Mouse (Mus musculus): ENCODE measurements around the gene Errfi1.
A peak's percentile ranks its signal among the peaks of the same experiment; 100 is the strongest.
"Not testable (repeated sequence)": the region's sequence is repeated elsewhere in the genome, so short reads cannot be mapped to it uniquely, and the experiment has no call there.

The Errfi1 gene

DNA sequence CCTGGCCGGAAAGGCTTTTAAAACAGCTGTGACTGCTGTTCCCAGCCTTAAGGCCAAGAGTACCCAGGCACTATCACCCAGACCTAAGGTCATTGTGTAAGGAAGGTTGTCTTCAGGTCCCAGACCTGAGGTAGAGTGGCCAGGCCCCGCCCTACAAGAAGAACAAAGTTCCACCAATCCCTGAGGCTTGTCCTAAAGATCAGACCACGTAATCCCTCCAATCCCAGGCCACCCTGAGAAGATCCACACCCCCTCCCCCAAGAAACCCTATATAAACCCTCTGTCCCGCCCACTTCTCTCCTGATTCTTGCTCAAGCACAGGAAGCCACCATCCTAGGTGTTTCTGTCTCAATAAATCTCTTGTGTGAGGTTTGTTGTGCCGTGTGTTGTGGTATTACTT, 26.6 kb downstream of the Errfi1 start:
- no peak for DNase-seq (ENCODE audit: low spot score)

DNA sequence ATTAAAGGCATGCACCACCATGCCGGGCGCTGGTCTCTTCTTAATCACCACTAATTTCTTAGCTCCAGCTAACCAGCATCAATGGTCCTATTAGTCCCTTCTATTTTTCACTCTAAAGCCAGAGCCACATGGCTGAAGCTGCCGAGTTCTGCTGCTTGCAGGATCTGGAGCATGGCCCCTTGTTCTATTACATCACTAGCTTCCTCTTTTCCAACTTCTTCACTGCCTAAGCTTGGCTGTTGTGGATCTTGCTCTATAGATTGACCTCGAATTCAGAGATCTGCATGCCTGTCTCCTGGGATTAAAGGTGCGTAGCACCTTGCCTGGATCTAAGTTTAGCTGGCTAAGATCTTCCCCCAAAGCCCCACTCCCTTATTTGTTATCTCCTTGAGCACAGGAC, 28.9 kb downstream of the Errfi1 start:
- DNase-seq (ENCODE audit: low spot score): no peak

DNA sequence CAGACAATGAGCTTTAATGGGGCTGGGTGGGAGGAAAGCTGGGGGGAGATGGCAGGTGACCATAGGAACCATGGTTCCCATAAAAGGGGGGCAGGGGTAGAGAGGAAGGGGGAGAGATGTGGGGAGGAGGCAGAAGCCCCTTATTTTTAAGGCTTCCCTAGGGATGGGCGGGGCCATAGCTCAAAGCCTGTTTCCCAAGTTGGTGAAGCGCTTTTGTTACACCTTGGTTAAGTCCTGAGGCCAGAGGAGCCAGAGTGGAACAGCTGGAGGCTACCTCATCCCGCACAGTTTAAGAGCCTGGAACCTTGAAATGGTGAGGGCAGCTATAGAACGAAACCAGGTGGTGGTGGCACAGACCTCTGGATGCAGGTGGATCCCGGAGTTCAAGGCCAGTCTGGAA, 34.2 kb downstream of the Errfi1 start:
- DNase-seq (ENCODE audit: low spot score): no peak

DNA sequence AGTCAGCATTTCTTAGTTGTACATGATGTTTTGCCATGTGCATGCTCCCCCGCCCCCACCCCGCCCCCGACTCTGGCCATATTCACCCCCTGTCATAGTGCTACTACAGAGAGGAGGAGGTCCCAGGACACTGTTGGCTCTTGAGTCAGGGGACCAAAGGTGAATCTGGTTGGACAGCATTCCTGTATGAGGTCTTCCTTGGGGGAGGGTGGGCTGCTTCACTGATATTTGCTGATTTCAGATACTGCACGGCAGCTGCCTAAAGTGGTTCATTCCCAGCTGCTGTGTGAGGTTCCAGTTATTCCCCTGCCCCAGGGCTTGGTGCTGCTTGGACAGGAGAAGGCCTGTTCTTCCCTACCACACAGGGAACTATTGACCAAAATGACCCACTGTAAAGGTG, 34.8 kb downstream of the Errfi1 start:
- peak; percentile 78 for DNase-seq (ENCODE audit: low spot score)

DNA sequence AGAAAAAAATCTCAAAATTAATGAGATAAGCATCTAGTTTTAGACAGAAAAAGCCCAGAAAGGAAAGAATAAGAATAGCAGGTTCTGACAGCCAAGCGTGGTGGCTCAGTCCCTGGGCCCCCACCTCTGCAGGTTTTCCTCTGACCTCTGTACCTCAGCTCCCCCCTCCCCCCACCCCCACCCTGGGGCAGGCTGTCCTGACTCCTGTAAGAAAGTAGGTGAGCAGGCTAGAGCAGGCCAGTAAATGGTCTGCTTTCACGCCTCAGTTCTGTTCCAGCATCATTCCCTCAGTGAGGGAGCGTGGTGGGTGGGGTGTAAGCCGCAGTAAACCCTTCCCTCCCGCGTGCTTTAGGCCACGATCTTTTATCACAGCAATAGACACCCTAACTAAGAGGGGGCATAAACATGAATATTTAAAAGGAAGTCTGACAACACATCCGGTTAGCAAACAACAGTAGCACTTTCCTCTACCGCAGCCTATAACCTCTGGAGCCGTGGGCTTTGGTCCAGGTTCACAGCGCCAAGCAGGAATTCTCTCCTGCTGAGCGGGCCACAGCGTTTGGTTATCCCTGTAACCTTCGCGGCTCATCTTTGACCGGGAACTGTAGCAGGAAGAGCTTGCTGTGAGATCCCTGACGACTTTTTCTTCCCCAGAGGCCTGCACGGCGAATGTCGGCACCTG, 35.7 kb downstream of the Errfi1 start:
- peak; percentile 84 for DNase-seq (ENCODE audit: low spot score)

DNA sequence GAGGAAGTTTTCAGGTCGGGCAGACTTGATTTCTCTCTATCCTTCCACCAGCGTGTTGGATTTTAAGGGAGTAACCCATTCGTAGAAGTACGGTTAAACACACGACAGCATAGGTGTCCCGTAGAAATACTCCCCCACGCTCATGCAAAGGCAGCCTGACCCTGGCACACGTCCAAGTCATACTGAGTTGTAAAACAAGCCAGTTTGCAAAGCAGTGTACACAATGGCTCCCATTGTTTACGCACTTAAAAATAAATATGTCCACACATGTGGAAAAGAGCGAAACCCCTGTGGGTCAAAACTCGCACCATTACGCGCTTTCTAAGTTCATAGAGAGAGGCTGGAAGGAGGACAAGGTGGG, 36.2 kb downstream of the Errfi1 start:
- DNase-seq (ENCODE audit: low spot score): peak; percentile 68

DNA sequence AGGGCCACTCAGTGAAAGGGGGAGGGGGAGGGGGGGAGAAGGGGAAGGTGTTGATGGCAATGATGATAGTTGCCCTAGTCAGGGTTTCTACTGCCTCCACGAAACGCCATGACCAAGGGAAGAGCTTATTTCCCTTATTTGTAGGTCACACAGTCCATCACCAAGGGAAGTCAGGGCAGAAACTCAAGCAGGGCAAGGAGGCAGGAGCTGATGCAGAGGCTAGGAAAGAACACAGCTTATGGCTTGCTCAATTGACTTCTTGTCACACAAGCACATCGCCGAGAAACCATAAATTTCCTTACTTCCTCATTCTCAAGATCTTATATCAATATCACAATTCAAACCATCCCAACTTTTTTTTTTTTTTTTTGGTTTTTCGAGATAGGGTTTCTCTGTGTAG, 37.6 kb downstream of the Errfi1 start:
- no peak for DNase-seq (ENCODE audit: low spot score)

DNA sequence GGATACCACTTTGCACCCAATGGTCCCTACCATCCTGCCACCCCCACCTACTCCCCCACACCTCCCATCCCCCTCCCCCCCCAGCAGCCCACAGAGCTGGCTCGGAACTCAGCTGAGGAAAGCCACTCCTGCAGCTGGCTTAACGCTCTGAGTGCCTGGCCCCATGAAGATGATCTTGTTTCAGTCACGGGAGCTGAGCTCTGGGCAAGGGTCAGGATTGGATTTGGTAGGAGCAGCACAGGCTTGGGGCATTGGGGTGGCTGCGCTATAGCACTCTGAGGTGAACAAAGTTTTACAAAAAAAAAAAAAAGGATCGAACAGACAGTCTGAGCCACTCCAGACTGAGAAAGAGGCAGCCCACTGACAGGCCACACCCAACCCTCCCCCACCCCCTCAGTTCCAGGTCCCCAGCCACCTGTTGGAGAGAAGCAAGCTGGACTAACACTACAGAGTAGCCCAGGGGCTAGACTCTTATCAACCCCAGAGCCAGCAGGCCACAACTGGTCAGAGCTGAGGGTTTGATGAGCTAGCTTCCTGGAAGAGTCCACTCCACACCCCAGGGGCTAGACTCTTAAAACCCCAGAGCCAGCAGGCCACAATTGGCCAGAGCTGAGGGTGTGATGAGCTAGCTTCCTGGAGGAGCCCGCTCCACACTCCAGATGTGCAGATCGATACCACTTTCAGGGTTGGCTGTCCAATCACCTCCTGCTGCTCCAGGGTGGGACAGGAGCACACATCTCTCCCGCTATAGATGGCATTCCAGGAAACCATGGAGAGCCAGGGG, 41.2 kb downstream of the Errfi1 start:
- peak; percentile 71 for DNase-seq (ENCODE audit: low spot score)

DNA sequence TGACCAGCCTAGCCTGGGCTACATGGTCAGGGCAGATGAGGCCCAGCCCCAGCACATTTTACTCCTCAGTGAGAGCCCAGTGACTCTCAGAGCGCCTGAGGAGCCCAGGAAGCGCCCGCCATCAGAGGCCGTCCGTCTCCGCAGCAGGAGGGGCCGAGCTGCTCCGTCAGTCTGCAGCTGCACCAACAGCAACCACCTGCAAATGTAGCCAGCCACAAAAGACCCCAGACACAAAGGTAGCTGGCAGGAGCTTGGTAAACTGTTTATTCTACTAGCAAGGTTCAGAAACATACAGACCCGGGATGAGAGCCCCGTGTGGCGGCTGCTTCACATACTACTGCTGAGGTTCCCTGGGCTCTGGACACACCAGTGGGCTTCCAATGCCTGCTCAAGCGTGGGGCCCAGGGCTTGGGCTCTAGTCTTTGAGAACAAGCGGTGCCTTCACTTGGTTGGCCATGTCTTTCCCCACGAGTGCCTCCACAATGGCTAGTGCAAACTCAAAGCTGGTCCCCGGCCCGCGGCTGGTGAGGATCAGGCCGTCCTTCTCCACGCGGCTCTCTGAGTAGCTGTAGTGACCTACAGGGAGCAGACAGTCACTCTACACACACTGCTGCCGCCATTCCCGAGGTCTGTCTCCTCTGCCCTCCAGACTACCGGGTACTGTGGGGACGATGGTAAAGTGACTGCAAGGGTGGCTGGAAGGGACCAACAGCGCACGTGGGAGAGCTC, 43.3 kb downstream of the Errfi1 start:
- DNase-seq (ENCODE audit: low spot score): no peak

DNA sequence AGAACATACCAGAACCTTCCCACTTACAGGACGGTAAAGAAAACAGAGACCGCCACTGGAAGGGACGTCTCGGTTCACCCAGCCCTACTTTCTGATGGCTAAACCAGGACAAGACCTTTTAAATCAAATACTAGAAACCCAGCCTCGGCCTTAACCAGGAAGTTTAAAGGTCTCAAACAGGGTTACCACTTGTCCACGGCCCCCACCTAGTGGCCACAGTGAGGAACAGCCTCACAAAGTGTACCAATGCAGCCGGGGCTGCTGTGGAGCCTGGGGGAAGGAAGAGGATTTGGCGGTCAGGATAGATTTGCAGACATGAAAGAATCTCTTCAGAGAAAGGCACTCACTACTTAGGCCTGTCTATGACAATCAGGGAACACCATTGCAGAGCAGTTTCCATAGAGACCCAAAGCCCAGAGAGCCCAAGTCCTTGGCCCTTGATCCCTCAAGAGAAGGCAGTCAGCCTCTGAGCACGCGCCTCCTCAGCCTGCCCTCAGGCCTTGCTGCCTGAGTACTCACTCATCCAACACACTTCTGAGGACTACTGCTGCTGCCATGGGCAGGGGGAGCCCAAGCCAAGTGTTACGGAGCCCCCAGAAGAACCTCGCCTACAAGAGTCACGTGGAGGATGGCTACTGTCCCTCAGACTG, 45.1 kb downstream of the Errfi1 start:
- peak; percentile 76 for DNase-seq (ENCODE audit: low spot score)

DNA sequence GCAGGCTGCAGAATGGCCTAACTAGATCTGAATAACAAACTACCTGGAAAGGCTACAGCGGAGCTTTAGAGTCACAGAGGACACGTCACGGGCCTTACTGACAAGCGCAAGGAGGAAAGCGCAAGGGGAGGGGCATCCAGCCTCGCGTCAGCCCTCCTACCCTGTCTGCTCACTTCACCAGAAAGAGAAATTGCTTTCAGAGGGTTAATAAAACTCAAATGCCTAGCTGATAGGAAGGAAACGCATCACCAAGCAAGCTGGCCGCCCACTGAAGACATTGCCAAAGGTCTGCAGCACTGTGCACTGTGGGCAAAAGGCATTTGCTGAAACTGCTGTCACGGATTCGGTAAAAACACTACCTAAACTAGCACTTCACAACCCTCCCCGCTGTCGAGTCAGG, 46.8 kb downstream of the Errfi1 start:
- DNase-seq (ENCODE audit: low spot score): no peak

DNA sequence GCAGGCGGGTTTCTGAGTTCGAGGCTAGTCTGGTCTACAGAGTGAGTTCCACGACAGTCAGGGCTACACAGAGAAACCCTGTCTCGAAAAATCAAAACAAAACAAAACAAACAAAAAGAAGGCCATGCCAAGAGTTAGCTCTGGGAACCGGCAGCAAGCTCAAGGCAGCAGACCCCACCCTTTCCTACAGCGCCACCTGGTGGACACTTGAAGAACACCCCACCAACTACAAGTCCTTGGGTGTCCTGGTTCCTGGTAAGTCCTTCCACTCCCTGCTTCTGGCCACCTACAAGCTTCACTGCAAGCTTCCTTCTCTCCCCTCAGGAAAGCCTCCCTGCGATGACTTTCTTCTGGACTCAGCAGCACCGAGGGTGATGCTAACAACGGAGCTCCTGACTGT, 47.9 kb downstream of the Errfi1 start:
- peak; percentile 73 for DNase-seq (ENCODE audit: low spot score)

DNA sequence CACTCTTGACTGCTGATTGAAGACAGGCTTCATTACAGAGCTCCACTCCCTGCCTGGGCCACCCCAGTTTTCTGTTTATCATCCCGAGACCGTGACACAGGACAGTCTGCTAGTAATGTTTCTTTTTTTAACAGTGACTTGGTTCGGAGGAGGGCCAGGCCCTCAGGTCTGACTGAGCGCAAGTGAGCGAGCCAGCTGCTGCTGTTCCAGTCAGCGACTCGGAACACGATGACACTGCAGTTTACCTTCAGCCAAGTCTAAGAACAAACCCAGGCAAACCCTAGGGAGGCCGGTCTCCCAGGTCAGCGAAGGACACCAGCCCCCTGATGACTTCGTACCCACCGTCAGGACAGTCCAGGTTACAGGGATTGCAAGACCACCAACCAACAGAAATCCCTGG, 48.3 kb downstream of the Errfi1 start:
- DNase-seq (ENCODE audit: low spot score): peak; percentile 40

DNA sequence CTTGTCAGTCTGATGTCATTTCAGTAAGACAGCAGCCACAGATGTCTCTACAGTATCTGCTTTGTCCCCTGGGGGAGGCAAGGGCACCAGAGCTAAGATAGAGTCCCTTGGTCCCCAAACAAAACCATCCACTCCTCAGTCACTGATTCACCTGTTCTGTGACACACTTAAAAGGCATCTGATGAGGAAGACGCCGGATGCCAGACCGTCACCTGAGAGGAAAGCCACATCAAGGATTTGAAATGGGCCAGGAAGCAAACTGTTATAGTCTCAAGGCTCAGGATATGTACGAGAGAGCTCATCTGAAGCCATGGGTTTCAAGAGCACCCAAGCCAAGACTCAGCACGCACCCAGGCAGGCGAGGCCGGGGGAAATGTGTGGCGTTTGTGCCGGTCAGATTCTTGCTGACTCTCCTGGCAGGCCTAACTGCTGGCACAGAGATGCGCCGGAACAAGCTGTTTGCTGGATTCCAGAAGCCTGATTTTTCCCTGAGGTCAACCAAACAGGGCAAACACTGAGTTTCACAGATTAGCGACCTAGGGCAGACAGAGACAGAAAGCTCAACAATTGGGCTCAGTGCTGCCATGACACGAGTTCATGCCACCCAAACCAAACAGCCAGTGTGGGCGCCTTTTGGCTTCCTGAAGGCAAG, 49.5 kb downstream of the Errfi1 start:
- DNase-seq (ENCODE audit: low spot score): no peak

DNA sequence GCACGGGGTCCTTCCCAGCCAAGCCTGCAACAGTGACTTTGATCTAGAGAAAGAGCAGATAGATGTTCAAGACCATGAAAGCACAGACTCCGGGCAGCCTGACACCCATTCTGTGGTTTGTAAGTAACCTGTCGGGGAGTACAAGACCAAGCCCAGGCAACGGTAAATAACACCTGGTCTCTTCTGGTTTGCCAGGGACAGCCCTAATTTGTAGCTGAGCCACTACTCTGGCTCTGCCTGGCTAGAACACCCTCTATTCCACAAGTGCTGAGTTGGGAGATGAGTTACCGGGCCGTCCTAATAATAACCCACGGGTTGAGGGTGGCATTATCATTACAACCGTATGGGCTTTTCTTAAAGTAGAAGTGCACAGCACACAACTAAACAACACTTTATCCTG, 53.4 kb downstream of the Errfi1 start:
- no peak for DNase-seq (ENCODE audit: low spot score)

DNA sequence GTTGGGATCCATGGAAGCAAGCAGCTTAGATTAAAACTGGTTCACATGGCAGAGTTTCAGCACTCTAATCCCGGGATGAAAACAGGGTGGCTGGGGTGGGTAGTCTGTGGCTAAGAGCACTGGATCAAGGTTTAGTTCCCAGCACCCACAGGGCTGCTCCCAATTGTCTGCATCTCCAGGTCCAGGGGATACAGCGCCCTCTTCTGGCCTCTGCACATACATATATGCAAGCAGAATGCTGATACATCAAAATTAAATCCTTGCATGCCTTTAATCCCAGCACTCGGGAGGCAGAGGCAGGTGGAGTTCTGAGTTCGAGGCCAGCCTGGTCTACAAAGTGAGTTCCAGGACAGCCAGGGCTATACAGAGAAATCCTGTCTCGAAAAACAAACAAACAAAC, 54.8 kb downstream of the Errfi1 start:
- DNase-seq (ENCODE audit: low spot score): not testable (repeated sequence)

DNA sequence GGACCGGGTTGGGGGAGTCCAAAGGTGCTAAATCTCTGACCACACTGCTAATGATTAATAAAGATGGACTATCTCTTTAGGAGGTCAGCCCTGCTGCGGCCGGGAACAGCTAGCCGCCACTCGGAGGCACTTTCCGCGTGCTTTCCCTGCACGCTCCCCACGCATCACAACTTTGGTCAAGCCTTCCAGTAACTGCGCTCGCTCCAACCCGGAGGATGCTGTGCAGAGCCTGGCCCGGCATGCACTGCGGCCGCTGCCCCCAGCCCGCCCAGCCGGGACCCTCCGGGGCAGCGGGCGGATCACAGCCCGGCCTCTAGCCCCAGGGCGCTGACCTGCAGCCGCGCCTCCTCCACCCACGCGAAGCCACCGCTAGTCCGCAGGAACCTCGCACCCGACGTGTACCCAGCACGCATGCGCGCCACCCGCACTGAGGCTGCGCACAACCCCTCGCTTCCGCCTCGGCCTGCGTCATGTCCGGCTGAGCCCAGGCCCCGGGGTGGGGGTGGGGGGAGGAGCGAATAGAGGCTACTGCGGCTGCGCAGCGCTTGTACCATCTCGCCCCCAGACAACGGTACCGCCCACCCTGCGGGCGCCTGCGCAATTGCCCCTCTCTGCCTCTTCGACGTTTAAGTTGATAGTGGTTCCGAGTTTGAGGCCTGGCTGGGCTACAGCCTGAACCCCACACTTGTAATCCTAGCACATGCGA, 55.9 kb downstream of the Errfi1 start:
- peak; percentile 99 for DNase-seq (ENCODE audit: low spot score)

DNA sequence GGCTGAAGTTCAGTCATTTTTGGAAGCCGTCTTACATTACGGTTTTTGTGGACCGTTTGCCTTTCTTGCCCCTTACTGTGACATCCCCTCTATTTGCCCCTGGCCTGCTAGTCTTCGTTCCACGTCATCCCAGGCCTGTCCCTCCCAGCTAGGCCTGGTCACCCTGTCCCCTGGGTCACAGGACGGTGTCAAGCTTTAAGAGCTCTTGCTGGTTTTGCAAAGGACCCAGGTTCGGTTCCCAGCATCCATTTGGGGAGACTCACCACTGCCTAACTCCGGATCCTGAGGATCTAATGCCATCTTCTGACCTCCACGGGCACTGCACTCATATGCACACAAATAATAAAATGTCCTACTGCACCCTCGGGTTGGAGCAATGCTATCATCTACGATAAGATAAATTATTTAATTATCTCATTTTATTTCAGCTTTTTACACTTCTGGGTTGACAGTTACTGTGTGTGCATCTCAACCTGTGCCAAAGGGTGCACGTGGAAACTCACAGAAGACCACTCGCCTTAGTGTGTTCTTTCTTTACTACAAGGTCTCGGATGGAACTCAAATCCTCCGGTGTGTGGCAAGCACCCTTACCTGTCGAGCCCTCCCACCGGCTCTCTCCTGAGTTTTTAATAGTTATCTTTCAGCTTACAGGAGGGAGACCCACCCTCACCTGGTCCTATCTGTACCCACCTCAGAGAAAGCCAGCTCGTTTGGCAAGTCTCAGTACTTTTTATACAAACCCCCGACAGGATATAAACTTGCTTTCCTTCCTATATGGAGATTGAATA, 56.6 kb downstream of the Errfi1 start:
- DNase-seq (ENCODE audit: low spot score): no peak

DNA sequence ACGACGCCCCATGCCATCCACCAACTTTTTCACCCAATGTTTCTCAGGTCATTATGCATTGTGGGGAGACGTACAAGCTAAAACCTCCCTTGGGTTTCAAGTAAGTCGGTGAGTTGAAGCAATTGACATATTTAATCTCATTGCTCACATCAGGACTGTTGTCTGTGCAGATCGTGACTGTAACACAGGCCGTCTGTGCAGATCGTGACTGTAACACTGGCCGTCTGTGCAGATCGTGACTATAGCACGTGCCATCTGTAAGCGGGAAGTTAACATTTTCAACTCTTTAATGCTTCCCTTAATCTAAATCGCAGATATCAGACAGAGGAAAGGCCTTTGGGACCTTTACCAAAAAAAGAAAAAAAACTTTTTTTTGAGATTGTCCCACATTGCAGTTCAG, 60.0 kb downstream of the Errfi1 start:
- DNase-seq (ENCODE audit: low spot score): no peak

DNA sequence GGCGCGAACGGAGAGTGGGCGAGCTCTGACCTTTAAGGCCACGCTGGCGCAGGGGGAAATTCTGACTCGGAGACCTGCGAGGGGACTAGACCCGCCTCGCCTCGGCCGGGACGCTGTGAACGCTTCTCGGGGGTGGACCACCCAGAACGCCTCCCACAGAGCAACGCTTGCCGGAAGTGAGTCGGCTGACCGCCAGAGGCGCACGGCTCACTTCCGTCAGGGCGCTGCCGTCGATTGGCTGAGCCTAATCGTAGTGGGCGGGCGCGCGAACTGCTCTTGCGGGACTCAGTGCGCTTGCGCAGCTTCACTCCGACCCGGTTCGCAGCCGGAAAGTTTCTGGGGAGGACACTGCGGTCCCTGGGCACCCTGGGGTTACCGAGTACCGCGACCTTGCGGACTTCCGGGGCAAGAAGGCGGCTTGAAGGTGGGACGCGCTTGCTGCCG, 60.6 kb downstream of the Errfi1 start, which contains the start of the genes Park7 and Tnfrsf9:
Gene Park7 (minus strand): TSS at position 148 of the 444 bp plus-strand sequence.
Gene Tnfrsf9 (plus strand): TSS at position 273 of the 444 bp plus-strand sequence.
- peak; percentile 94 for DNase-seq (ENCODE audit: low spot score)
